In the genomic region with DNA sequence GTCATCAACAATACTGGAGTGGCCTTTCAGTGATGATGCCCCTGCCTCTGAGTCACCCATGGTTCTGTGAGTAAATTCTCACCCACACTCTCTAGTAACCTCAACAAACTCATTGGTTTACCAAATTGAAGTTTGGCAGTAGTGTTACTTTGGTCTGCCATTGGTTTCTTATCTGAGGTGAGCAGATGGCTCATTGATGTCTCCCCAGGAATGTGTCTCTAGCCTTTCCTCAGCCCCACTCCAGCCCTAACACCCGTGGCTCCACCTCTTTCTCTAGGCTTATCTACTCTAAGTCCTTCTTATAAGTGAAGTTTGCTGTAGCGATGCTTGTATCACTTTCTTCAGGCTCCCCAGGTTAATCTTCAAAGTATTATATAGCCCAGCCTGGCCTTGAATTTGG, we compare ENCODE assay signal across 24 mouse cellular contexts. TPM values are rescaled to one million over a fixed set of nuclear protein-coding genes. Genes with fewer than 3 reads are reported as not detected.
DNase-seq lines count a peak whose midpoint lies in the region; ATAC-seq and TF ChIP-seq lines count a peak whose summit lies in the region.
"Had no signal": no experiment of that assay in that cellular context is flagged by ENCODE, and none has a peak within 500 bp of the region (broad histone marks: within the 10 kb centered on the region; RNA-seq: fewer than 3 reads in every experiment).

No protein-coding gene starts in this region.

- TF ChIP-seq CTCF in G1E (IDR thresholded peaks at IDR 0.05; ENCODE audit: low read depth, low read length): no peak

- H3K27ac ChIP-seq in forebrain, embryonic 16.5 days (ENCODE audit: low read length): no peak overlapping the region
- H3K27ac ChIP-seq: embryonic facial prominence, embryonic 12.5 days; forebrain, embryonic 12.5 days; heart, adult 2 months; heart, embryonic 15.5 days; hindbrain, embryonic 10.5 days; hindbrain, embryonic 14.5 days; intestine, embryonic 15.5 days had no signal

- H3K27me3 ChIP-seq in G1E (ENCODE audit: insufficient read depth, low read length): no peaks in the 10 kb centered on the region; the same call in 1 of the 2 replicates
- H3K27me3 ChIP-seq in forebrain, embryonic 16.5 days (replicated peaks; ENCODE audit: control insufficient read depth, insufficient read depth, low read length): no peaks in the 10 kb centered on the region
- H3K27me3 ChIP-seq: embryonic facial prominence, embryonic 12.5 days; forebrain, embryonic 12.5 days; heart, embryonic 15.5 days; intestine, embryonic 15.5 days had no signal

- ATAC-seq in G1E (ENCODE audit: extremely low read depth, insufficient number of reproducible peaks, low FRiP score, poor library complexity, severe bottlenecking): peak; percentile 8; the same call in 1 of the 2 replicates
- peak; percentile 66 for ATAC-seq in megakaryocyte progenitor cell, adult 5-6 weeks (replicated peaks; ENCODE audit: poor library complexity)
- no peak for ATAC-seq in forebrain, embryonic 16.5 days
- ATAC-seq in erythroblast, adult 5-6 weeks (replicated peaks; ENCODE audit: low FRiP score, poor library complexity, severe bottlenecking): no peak
- ATAC-seq: CD4-positive, CD25-positive, alpha-beta regulatory T cell, adult 4 months; forebrain, postnatal 0 days; intestine, embryonic 15.5 days had no signal

- H3K9ac ChIP-seq in forebrain, embryonic 16.5 days (replicated peaks; ENCODE audit: low read depth, low read length): no peak overlapping the region
- H3K9ac ChIP-seq: embryonic facial prominence, embryonic 12.5 days; forebrain, embryonic 12.5 days; forebrain, postnatal 0 days; heart, embryonic 15.5 days; hindbrain, embryonic 14.5 days; intestine, embryonic 15.5 days had no signal

- DNase-seq in 3T3-L1 (ENCODE audit: low read depth, low spot score): peak; percentile 55
- DNase-seq in G1E (ENCODE audit: low spot score): no peak
- peak; percentile 20 for DNase-seq in NIH3T3 (ENCODE audit: low read depth)
- no peak for DNase-seq in heart, postnatal 4 days
- DNase-seq: adrenal gland, postnatal 25 days; B cell, adult 2 months; cerebellum, adult 11 months; cerebellum, adult 8-10 months; cerebellum, postnatal 14 days; forebrain, postnatal 0 days; gastrocnemius, postnatal 14 days; heart, adult 2 months; heart, postnatal 14 days had no signal

- no peaks in the 10 kb centered on the region for H3K36me3 ChIP-seq in G1E (replicated peaks)
- H3K36me3 ChIP-seq in forebrain, embryonic 16.5 days (ENCODE audit: control insufficient read depth, insufficient read depth): no peaks in the 10 kb centered on the region
- H3K36me3 ChIP-seq: embryonic facial prominence, embryonic 12.5 days; forebrain, embryonic 12.5 days; heart, embryonic 15.5 days; hindbrain, embryonic 10.5 days; intestine, embryonic 15.5 days had no signal

- H3K9me3 ChIP-seq in G1E (replicated peaks): no peaks in the 10 kb centered on the region
- H3K9me3 ChIP-seq in forebrain, embryonic 16.5 days (ENCODE audit: control insufficient read depth, low read length): no peaks in the 10 kb centered on the region
- H3K9me3 ChIP-seq: embryonic facial prominence, embryonic 12.5 days; forebrain, embryonic 12.5 days; heart, embryonic 15.5 days; hindbrain, embryonic 10.5 days; intestine, embryonic 15.5 days had no signal

- H3K4me3 ChIP-seq in G1E (ENCODE audit: low read depth, low read length): no peak overlapping the region
- H3K4me3 ChIP-seq in forebrain, embryonic 16.5 days (replicated peaks; ENCODE audit: low read length): no peak overlapping the region
- H3K4me3 ChIP-seq: embryonic facial prominence, embryonic 12.5 days; forebrain, embryonic 12.5 days; heart, adult 2 months; heart, embryonic 15.5 days; hindbrain, embryonic 10.5 days; intestine, embryonic 15.5 days had no signal

- 76% methylated on average over 2 of the region's 2 CpGs for WGBS in forebrain, embryonic 16.5 days

- H3K4me1 ChIP-seq in G1E (ENCODE audit: insufficient read depth, low read depth, low read length): no peaks in the 10 kb centered on the region
- no peaks in the 10 kb centered on the region for H3K4me1 ChIP-seq in forebrain, embryonic 16.5 days (replicated peaks; ENCODE audit: control insufficient read depth, insufficient read depth, low read length)
- H3K4me1 ChIP-seq: embryonic facial prominence, embryonic 12.5 days; forebrain, embryonic 12.5 days; heart, embryonic 15.5 days; hindbrain, embryonic 10.5 days; intestine, embryonic 15.5 days had no signal

- H3K4me2 ChIP-seq in forebrain, embryonic 16.5 days (ENCODE audit: low read length): no peak overlapping the region
- H3K4me2 ChIP-seq: embryonic facial prominence, embryonic 12.5 days; forebrain, embryonic 12.5 days; heart, embryonic 11.5 days; heart, embryonic 15.5 days; hindbrain, embryonic 14.5 days; intestine, embryonic 15.5 days had no signal

RNA-seq across cellular contexts. Expression of a gene that starts 30.7 kb away (rescaled TPM):
- total RNA-seq in G1E (2014; fragmentation: Nextera tagmentation) (1.1 and 4.1 TPM in 2 replicates), G1E (2017) (0.35 and 0.55 TPM in 2 replicates)
- 0.14 and 0.19 TPM in 2 replicates for polyA plus RNA-seq in G1E (2012)
- total RNA-seq in megakaryocyte progenitor cell, adult 5-6 weeks (2015): 2.7 and 5.1 TPM in 2 replicates
- total RNA-seq in megakaryocyte progenitor cell, adult 5-6 weeks (2017): 1.4 and 2.9 TPM in 2 replicates
- 1 to 10 TPM in 1 of 2 experiments, under 1 TPM in 1; 0.33 to 1.0 TPM for total RNA-seq in heart, postnatal 4 days (2021)
- polyA plus RNA-seq in forebrain, embryonic 16.5 days (2015; fragmentation: Nextera tagmentation; extraction: Ambion mirVana): 3.0 and 5.0 TPM in 2 replicates
- total RNA-seq in erythroblast, adult 5-6 weeks (2015; ENCODE audit: low replicate concordance): 3.1 and 5.4 TPM in 2 replicates
- 3.4 and 9.8 TPM in 2 replicates for total RNA-seq in erythroblast, adult 5-6 weeks (2017; ENCODE audit: low replicate concordance)

RNA-seq across cellular contexts. Expression of a gene that starts 37.3 kb away (rescaled TPM):
- total RNA-seq in G1E (2014; fragmentation: Nextera tagmentation) (not detected in 2 replicates), G1E (2017) (0.05 and 0.06 TPM in 2 replicates)
- polyA plus RNA-seq in G1E (2012): 0.01 TPM in 1 of 2 replicates, not detected in the other
- 0.12 TPM in 1 of 2 replicates, not detected in the other for total RNA-seq in megakaryocyte progenitor cell, adult 5-6 weeks (2015)
- not detected in 2 replicates for total RNA-seq in megakaryocyte progenitor cell, adult 5-6 weeks (2017)
- total RNA-seq in heart, postnatal 4 days (2021): 1 to 10 TPM; 1.6 to 1.8 TPM
- 10.9 and 15.7 TPM in 2 replicates for polyA plus RNA-seq in forebrain, embryonic 16.5 days (2015; fragmentation: Nextera tagmentation; extraction: Ambion mirVana)
- not detected in 2 replicates for total RNA-seq in erythroblast, adult 5-6 weeks (2015; ENCODE audit: low replicate concordance)
- not detected in 2 replicates for total RNA-seq in erythroblast, adult 5-6 weeks (2017; ENCODE audit: low replicate concordance)
- polyA plus RNA-seq: CD4-positive, CD25-positive, alpha-beta regulatory T cell, adult 4 months had no signal

RNA-seq across cellular contexts. Expression of a gene that starts 38.6 kb away (rescaled TPM):
- total RNA-seq in G1E (2014; fragmentation: Nextera tagmentation) (6.9 and 13.6 TPM in 2 replicates), G1E (2017) (10.1 and 10.9 TPM in 2 replicates)
- 27.1 and 30.3 TPM in 2 replicates for polyA plus RNA-seq in G1E (2012)
- total RNA-seq in megakaryocyte progenitor cell, adult 5-6 weeks (2015): 6.0 and 6.4 TPM in 2 replicates
- total RNA-seq in megakaryocyte progenitor cell, adult 5-6 weeks (2017): 5.9 and 11.2 TPM in 2 replicates
- total RNA-seq in heart, postnatal 4 days (2021): 10 to 100 TPM; 10.5 to 12.6 TPM
- polyA plus RNA-seq in forebrain, embryonic 16.5 days (2015; fragmentation: Nextera tagmentation; extraction: Ambion mirVana): 33.7 and 36.0 TPM in 2 replicates
- total RNA-seq in erythroblast, adult 5-6 weeks (2015; ENCODE audit: low replicate concordance): 0.77 and 3.1 TPM in 2 replicates
- 0.28 and 0.68 TPM in 2 replicates for total RNA-seq in erythroblast, adult 5-6 weeks (2017; ENCODE audit: low replicate concordance)

Comparison
In these comparisons a context has a peak if more than half of its experiments do, and no peak if none do; other contexts are left out.
1. DNase-seq: peak in 3T3-L1 (single experiment) and NIH3T3 (single experiment); none in G1E (single experiment) and heart, postnatal 4 days (single experiment).
2. ATAC-seq: peak in G1E (single experiment) and megakaryocyte progenitor cell, adult 5-6 weeks (single experiment); none in forebrain, embryonic 16.5 days (single experiment) and erythroblast, adult 5-6 weeks (single experiment).